Mouse (Mus musculus) gastrocnemius, postnatal 10 days (tissue): ENCODE data around the gene Ank2. TPM values are rescaled to one million over a fixed set of nuclear protein-coding genes. Genes with fewer than 3 reads are reported as not detected.

ENCODE experiments used
- DNase-seq: peaks from one replicate; pipeline ENCODE4 v3.0.0; 2021; ENCODE audit warnings: mixed read lengths
- total RNA-seq, 2 experiments: library from RNA; stranded (reverse); gene quantifications; 2 replicates each; pipeline ENCODE4 v1.2.3; 2021

Gene Ank2
- total RNA-seq, 2 experiments from 2014 or later, result 136 to 145 TPM

DNA sequence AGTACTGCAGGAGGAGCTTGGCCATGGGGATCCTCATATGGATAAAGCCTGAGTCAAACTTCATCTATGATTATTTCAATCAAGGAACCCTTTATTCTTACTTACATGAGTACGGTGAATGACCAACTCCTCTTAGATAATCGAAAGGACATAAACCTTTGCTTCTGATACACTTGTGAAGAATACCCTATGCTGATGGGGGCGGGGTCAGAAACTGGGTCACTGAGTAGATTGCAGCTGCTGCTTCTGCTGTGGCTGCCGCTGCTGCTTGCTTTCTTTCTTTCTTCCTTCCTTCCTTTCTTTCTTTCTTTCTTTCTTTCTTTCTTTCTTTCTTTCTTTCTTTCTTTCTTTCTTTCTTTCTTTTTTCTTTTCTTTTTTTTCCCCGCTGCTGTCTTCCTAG, 263.9 kb downstream of the Ank2 start:
- DNase-seq, result no peak

DNA sequence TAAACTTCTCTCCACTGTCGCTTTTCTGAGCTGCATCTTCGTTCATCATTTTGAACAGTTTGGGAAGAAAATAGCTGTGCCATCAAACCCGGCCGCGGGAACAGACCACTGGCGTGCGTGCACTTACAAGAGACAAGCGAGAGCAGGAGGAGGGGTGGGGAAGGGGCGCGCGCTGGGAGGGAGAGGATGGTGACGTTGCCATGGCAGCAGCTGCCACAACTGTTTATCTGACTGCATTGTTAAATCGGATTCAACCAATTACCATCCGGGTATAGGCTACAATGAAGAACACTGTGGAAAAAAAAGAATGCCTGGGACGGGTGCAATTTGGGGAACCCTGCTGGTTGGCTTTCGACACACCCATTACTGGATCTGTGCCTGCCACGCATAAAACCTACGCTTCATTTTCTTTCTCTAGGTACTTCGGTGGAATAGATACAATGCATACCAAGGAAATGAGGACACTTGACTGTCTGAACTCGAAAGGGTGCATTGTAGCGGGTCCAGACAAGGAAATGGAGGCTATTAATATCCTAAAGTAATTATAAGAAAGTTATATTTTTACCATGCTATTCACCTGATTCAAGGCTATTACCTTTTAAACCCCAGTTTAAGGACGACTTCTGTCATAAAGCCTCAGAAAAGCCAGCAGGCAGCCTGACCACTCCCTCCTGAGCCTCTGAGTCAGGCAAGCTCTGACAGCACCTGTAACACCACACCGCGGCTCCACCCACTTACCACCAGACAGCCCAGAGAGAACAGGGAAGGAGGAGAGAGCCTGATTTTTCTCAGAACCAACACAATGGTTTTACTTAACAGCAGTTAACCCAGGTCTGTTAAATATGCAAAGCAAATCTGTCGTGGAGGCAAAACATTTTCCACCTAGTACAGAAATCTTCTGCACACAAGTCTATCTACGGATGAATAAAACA, 273.1 kb downstream of the Ank2 start:
- peak; percentile 16 for DNase-seq

DNA sequence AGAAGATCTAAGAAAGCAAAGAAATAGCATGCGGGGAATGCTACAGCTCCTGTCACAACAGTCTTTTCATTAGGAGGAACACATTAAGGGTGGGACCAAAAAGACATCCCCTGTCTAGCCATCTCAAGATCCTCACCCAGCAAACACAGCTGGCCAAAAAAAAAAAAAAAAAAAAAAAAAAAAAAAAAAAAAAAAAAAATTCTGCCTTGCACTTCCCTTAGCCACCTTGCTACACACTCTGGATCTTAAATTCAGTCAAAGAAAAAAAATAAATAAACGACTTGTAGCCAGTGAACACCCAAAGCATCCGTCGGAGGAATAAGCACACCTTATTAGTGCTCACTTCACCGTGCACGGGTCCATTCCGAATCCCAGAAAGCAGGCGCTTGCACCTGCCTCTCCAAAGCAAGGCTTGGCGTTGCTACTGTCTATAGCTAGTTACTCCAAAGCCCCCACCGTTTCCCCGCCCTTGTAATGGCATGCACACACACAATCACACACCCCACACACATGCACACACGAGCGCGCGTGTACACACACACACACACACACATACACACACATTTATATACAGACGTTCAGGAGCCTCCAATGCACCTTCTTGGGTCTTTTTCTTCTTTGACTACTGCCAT, 273.9 kb downstream of the Ank2 start:
- DNase-seq, result no peak

DNA sequence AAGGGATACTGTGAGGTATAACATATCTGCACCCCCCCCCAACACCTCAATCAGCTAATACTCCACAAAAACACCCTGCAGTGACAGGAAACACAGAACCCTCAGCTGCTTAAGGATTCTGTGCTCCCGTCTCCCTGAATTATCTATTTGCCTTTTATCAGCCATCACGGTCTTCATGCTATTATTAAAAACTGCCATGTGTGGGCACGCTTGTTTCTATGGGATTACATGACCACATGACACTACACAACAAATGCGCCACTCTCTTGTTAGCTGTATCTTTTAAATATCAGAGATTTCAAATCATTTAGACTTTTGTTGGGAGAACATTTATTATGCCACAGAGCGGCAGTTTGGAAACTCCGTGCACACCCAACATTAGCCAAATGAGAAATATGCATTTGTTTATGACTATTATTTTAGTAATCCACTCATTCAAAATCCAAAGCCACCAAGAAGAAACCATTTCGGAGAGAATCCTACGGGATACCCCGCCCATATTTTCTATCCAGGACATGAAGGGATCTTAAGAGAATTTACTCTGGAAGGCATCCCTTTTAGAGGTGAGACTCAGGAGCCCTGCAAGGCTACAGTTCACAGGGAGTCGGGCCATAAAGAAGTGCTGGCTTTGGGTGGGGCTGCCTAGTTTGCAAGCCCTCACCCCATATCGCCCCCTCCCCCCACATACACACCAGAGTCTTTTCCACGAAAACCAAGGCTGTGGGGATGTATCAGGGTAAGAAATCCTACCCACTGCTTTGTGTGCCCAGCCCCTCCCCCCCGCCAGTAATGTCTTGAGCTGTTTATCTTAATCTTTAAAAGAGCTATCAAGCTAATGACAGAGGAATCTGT, 274.6 kb downstream of the Ank2 start:
- DNase-seq, result no peak

DNA sequence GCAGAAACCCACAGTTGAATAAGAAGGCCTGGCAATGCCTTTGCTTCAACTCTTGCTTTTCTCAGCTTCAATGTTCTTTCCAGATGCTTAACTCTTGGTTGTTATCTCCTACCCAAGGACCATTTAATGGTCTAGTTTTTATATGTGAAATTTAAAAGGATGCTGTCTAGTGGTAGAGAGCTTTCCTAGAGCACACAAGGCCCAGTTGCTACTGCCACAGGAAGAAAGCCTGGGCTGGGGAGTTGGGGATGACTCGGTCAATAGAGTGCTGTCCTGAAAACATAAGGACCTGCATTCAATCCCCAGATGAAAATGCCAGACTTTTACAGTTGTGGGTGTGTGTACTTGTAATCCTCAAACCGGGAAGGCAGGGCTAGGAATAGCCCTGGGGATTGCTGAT, 277.1 kb downstream of the Ank2 start:
- DNase-seq, result no peak

DNA sequence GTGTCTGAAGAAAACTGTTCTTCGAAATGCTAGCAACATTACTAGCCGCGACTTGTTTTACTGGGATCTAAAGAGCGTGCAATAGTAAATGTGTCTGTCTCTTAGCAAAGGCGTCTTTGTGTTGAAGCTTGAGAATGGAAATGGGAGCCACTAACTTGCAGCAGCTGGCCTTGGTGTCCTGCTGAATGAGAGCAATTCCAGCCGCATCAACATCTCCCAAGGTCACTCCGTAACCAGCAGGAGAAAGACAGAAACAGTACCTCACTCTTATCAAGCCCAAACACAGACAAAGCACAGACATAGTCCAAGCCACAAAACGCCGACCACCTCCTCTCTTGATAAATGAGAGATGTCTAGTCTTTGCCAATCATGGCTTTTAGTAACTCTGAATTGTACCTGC, 278.3 kb downstream of the Ank2 start:
- no peak for DNase-seq

DNA sequence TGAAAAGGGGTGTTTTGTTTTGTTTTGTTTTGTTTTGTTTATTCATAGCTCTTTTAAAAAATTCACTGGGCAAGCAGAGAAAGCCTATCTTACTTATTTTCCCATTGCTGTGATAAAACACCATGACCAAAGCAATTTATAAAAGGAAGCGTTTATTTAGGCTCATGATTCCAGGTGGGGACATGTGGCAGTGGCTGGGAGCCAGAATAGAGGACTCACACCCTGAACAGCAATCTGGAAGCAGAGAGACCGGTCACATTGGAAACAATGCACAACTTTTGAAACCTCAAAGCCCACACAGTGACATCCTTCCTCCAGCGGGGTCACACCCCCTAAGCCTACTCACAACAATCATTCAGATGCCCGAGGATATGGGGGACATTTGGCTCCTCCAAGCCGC, 285.6 kb downstream of the Ank2 start:
- no peak for DNase-seq

DNA sequence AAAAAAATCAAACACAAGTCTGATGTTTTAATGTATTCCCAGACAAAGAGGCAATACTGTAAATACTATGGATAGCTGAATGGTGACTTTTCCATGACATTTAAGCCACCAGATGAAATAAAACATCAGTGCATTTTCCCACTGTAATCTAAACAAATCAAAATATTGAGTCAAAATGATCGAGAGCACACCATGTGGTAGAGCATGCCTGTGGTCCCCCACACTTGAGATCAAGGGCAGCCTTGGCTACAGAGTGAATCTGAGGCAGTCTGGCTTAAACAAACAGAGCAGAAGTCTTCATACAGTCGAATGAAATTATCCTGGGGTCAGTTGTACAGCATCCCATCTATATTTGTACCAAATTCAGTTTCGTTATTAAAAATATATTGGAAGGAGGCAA, 288.0 kb downstream of the Ank2 start:
- DNase-seq, result no peak

DNA sequence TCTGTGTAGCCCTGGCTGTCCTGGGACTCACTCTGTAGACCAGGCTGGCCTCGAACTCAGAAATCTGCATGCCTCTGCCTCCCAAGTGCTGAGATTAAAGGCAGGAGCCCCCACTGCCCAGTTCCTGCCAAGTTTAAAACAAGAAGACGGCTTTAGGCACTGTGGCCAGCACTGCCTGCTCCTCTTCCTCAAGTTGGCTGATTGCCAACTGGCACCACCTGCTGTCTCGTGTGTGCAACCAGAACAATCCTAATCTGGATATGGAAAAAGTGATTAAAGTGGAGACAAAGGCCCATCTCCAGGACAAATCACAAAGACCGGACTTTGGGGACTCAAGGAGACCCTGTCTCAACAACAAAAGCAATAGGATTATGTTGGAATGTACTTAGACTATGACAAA, 288.6 kb downstream of the Ank2 start:
- no peak for DNase-seq

DNA sequence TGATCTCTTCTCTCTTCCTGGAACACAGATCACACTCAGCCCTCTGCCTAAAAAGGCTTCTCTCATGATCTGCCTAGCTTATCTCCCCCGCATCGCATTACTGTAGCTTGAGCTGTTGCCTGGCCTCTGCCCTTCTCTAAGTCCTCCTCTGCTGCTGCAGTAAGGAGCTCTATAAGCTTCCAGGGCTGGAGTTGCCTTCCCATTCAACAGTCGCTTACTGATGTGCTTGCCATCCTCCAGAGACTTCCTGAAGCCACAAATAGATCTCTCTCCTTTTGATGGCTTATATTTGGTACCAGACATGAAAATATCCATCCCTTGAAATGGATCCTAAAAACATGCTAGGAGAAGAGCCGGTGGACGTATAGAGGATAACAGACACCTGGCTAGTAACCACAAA, 290.3 kb downstream of the Ank2 start:
- no peak for DNase-seq

DNA sequence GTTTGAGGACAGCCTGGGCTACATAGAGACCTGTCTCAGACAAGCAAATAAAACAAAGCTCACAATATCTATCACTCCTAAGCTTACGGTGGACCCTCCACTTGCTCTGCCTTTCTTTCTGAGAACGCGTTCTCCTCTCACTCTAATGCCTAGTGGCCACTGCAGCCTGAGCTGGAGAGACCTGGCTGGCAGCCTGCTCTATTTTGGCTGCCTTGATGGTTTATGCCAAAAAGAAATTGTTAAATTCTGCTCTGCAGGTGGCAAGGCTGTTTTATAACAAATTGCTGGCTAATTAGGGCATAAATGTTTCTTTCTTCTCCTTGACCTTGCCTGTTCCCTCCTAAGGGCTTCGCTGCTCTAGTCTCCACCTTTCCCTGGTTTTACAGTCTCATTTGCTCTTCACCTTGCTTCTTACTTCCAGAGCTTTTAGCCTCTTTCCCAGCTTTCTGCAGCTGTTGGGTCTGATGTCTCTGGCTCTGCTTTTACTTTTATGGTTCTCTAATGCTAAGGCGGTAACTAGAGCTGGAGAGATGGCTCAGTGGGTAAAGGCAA, 293.2 kb downstream of the Ank2 start:
- DNase-seq, result no peak

DNA sequence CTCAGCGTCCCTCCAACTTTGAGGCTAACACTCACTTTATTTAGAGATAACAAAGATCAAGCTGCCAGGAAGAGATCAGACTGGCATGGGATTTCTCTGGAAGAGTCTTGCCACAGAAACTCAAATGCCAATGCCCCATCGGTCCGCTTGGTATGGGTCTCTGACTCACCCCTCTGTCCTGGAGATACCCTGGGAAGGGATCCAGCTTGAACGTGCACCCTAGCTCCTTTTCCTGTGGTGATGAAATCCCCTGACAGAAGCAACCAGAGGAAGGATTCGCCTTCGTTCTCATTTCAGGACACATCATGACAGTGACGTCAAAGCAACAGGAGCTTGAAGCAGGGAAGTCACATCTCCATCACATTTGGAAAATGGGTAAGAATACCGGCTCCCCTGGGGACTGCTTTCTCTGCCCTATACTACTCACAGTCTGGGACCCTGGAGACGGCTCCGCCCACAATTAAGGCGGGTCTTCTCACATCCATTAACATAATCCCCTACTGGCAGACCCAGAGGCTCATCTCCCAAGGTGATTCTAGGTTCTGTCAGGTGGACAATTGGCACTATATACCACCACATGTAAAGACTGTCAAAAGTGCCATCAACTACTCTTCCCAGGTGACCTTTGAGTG, 296.6 kb downstream of the Ank2 start:
- no peak for DNase-seq

DNA sequence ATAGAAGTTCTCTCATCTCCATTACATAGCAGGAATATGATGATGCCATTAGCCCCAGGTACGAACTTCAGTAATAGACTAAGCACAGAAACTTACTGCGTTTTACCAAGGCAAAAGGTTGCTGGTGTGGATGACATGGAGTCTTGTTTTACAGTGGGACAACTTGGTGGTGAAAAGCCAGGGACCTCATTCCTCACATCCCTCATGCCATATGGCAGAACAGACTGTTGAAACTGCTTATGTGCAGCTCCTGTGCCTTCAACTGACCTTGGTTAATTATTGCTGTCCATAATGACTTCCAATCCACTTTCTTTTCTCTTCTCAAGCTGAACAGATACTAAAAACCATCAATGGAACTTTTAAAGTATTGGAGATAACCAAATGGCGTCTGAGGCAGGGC, 298.4 kb downstream of the Ank2 start:
- DNase-seq, result no peak

DNA sequence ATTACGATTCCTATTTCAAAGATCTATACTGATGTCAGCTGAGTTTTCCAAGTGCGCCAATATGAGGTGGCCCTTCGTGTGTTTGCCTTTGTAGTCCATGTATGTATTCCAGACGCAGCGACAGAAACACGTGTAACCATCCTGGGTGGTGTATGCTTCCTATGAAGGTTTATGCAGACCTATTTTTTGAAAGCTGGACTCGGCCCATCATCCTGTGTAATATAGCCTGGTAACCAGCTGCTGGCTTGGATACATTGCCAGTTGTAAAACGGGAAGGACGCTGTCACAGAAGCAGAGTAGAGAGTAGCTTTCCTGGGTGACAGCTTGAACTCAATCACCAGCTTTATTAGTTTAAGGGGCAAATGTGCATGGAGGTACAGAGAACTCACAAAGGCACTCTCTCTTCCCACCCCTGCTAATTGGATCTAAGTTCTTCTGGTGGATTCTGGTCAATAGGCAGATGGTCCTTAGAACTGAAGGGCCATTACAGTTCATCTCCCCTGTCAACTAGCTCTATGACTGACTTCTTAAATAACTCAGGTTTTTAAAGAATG, 300.0 kb downstream of the Ank2 start:
- no peak for DNase-seq

DNA sequence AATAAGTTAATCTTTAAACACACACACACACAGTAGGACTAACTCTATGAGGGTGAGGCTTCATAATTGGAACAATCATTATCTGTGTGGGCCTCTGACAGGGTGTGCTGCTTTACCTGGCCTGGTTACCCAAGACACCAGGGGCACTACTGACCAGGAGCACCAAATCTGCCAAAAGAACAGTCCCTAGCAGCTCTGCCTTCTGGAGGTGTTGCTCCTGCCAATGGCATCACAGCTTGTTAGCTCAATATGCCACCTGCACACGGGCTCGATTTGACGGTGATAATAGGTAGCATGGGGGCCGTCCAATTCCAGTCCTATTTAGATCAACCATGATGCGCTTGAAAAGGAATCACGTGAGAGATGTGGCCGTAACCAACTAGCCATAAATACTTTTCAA, 300.5 kb downstream of the Ank2 start:
- DNase-seq, result no peak

DNA sequence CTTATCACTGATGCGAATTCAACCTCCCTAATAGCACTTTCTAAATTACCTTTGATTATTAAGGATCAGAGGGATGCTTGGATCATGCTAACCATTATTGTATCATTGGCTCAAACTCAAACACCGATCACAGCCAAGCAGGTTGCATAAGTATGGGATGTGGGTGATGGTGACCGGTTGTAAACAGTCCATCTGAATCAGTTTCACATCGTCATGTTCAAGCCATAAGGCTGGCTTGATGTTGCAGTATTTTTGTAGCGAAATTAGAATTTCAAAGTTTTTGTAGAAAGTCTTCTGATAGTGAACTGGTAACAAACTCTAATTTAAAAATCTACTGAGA, 310.4 kb downstream of the Ank2 start:
- no peak for DNase-seq

DNA sequence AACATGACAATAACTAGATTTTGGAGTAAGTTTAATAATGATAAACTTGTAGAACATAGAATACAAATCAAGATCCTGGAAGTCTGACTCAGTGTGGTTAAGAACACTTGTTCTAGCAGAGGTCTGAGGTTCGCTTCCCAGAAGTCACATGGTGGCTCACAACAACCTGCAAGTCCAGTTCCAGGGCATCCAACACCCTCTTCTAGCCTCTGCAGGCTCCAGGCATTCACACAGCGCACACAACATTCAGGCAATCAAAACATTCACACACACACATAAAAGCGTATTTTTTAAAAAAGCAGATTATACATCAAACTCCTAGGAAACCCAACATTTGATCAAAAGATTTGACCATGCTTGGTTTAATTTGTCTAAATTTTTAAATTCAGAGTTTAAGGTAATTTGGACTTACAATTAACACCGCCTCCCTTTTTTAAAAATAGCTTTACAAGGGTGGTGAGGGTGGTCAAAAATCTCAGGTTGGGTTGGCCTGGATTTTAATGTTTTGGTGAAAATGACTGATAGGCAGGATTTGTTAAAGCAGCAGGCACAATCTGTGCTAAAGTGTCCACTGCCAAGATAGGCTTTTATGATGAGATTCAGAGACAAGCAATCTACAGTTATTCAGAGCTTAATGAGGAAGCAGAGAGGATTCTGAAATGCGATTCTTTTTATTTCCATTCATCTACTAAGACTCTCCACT, 310.9 kb downstream of the Ank2 start:
- no peak for DNase-seq

DNA sequence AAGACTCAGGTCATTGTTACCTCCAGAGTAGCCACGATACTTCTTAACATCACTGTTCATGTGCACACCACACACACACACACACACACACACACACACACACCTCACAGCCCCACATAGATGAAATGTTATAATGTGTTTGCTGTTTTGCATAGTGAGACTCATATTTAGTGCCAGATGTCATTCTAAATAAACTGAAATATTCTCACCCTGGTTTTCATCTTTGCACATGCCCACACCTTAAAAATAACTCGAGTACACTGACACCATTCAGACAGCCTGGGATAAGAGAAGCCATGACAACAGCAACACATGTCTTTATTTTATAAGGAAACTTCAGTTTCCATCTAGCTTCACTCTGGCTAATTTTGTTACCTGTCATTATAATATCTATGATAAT, 312.1 kb downstream of the Ank2 start:
- DNase-seq, result no peak

DNA sequence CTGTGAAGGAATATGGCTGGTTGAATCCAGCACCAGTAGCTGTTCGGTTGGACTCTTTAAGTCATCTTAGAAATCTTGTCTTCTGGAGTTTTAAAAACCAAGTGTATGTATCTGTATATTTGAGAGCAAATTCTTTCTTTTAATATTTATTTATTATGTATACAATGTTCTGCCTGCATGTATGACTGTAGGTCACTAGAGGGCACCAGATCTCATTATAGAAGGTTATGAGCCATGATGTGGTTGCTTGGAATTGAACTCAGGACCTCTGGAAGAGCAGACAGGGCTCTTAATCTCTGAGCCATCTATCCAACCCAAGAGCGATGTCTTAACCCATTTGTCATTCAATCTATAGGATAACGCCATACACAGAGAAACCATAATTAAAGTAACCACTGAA, 312.9 kb downstream of the Ank2 start:
- DNase-seq, result no peak

DNA sequence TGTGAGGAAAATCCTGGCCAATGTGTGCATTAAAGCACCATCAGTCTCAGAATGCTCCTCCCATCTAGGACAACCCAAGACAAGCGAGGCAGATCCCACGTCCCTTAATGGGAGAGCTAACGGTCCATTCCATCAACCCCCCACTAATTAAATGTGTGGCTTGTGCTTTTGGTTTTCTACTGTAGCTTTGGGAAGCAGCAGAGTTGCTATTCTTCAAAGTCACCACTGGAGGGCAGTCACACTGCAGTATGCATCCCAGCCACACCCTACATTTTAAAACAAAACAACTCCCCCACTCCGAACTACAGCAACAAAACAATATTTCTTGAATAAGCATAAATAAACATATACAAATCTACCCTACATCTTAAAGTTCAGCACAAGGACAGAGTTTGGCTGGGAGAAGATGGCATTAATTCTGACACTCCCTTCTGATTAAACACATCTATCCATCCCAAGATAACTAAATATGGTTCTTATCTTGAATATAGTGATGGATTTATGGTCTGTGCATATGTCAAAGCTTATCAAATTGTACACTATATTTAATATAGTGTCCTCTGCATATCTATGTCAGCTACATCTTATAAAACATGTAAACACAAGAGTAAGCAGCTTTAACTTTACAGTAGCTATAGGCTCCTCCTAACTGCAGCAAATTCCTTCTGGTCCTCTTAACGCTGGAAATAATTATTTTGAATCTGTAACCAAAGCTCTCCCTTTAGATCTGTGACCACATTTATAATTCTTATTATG, 315.0 kb downstream of the Ank2 start:
- DNase-seq, result no peak

DNA sequence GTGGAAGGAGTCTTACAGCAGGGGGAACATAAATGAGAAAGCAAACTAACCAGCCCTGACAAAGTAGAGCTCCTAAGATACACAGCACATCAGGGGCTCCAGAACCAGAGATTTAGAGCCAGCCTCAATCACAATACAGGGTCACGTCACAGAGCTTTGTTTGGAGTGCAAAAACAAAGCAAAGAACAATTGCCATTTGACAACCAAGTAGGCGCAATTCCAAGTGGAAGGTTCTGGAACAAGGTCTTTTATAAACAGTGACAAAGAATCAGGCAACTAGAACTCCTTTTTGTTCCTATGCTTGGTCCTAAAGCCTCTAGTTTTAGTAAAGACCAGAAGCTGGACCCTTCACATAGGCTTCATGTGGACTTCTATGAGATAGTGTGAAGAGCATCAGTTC, 326.5 kb downstream of the Ank2 start:
- DNase-seq, result no peak
